Mouse (Mus musculus): ENCODE data around the gene Dcakd. TPM values are rescaled to one million over a fixed set of nuclear protein-coding genes. Genes with fewer than 3 reads are reported as not detected.

The Dcakd gene
- polyA plus RNA-seq (2014; fragmentation: Nextera tagmentation; extraction: Ambion mirVana): 238 and 259 TPM in 2 replicates

GRCm38 (mm10) chr11:103028176-103028891, at the start of gene Dcakd, which contains the start of gene Nmt1:
Dcakd (minus strand) TSS chr11:103028333.
Nmt1 (plus strand) TSS chr11:103028190.
- peak within 1 kb of the TSS; percentile 64 for H3K4me3 ChIP-seq (ENCODE audit: low read depth, low read length)
- H3K9me3 ChIP-seq (ENCODE audit: control insufficient read depth, low read length): no peaks in the 10 kb centered on the region
- H3K36me3 ChIP-seq (ENCODE audit: control insufficient read depth, insufficient read depth, low read length): no peaks in the 10 kb centered on the region
- peak; percentile 99 for DNase-seq (ENCODE audit: low spot score, missing footprints)
- peak within 1 kb of the TSS; percentile 82 for H3K9ac ChIP-seq (ENCODE audit: low read length)
- ATAC-seq (ENCODE audit: low FRiP score): peak; percentile 99
- no peaks in the 10 kb centered on the region for H3K27me3 ChIP-seq (ENCODE audit: control insufficient read depth, insufficient read depth, low read length)
- H3K27ac ChIP-seq (ENCODE audit: low read depth, low read length): peak within 1 kb of the TSS; percentile 32; the same call in 1 of the 2 replicates
- H3K4me1 ChIP-seq (ENCODE audit: control insufficient read depth, insufficient read depth, low read length): peaks cover 5% of the 10 kb centered on the region
- peak within 1 kb of the TSS; percentile 69 for H3K4me2 ChIP-seq
- WGBS: under 1% methylated on average over 36 of the region's 36 CpGs

GRCm38 (mm10) chr11:103076581-103076980, 48.4 kb upstream of the Dcakd start:
- H3K4me1 ChIP-seq (ENCODE audit: control insufficient read depth, insufficient read depth, low read length): peaks cover 14% of the 10 kb centered on the region; the same call in 1 of the 2 replicates
- H3K4me3 ChIP-seq (ENCODE audit: low read depth, low read length): no peak overlapping the region
- no peak overlapping the region for H3K9ac ChIP-seq (ENCODE audit: low read length)
- H3K9me3 ChIP-seq (ENCODE audit: control insufficient read depth, low read length): no peaks in the 10 kb centered on the region
- peaks cover 16% of the 10 kb centered on the region for H3K27me3 ChIP-seq (ENCODE audit: control insufficient read depth, insufficient read depth, low read length)
- no peak for DNase-seq (ENCODE audit: low spot score, missing footprints)
- H3K27ac ChIP-seq (ENCODE audit: low read depth, low read length): no peak overlapping the region
- no peak for ATAC-seq (ENCODE audit: low FRiP score)
- 86% methylated on average over 8 of the region's 8 CpGs for WGBS
- H3K4me2 ChIP-seq: no peak overlapping the region
- H3K36me3 ChIP-seq (ENCODE audit: control insufficient read depth, insufficient read depth, low read length): no peaks in the 10 kb centered on the region

- DNase-seq (ENCODE audit: low spot score, missing footprints): no peak
- Histone ChIP-seq H3K36me3 (ENCODE audit: control insufficient read depth, insufficient read depth, low read length) (no peaks in the 10 kb centered on the region), H3K9ac (ENCODE audit: low read length) (no peak overlapping the region), H3K27me3 (ENCODE audit: control insufficient read depth, insufficient read depth, low read length) (peaks cover 12% of the 10 kb centered on the region; the same call in 1 of the 2 replicates), H3K9me3 (ENCODE audit: control insufficient read depth, low read length) (no peaks in the 10 kb centered on the region), H3K4me1 (ENCODE audit: control insufficient read depth, insufficient read depth, low read length) (peaks cover 14% of the 10 kb centered on the region; the same call in 1 of the 2 replicates), H3K4me3 (ENCODE audit: low read depth, low read length) (no peak overlapping the region), H3K4me2 (no peak overlapping the region), H3K27ac (ENCODE audit: low read depth, low read length) (no peak overlapping the region)
- ATAC-seq (ENCODE audit: low FRiP score): no peak
- WGBS: 94% methylated on average over 7 of the region's 7 CpGs
Measured at GRCm38 (mm10) chr11:103076010-103076409, 47.9 kb upstream of the Dcakd start.

- H3K4me2 ChIP-seq: no peak overlapping the region
- ATAC-seq (ENCODE audit: low FRiP score): no peak
- H3K9me3 ChIP-seq (ENCODE audit: control insufficient read depth, low read length): no peaks in the 10 kb centered on the region
- H3K27ac ChIP-seq (ENCODE audit: low read depth, low read length): no peak overlapping the region
- WGBS: 22% methylated on average over 10 of the region's 10 CpGs
- H3K4me3 ChIP-seq (ENCODE audit: low read depth, low read length): no peak overlapping the region
- H3K9ac ChIP-seq (ENCODE audit: low read length): no peak overlapping the region
- peaks cover 4% of the 10 kb centered on the region; the same call in 1 of the 2 replicates for H3K27me3 ChIP-seq (ENCODE audit: control insufficient read depth, insufficient read depth, low read length)
- H3K36me3 ChIP-seq (ENCODE audit: control insufficient read depth, insufficient read depth, low read length): peaks cover 2% of the 10 kb centered on the region; the same call in 1 of the 2 replicates
- H3K4me1 ChIP-seq (ENCODE audit: control insufficient read depth, insufficient read depth, low read length): peaks cover 4% of the 10 kb centered on the region; the same call in 1 of the 2 replicates
- DNase-seq (ENCODE audit: low spot score, missing footprints): no peak
Measured at GRCm38 (mm10) chr11:103074796-103075323, 46.7 kb upstream of the Dcakd start.

GRCm38 (mm10) chr11:103074121-103074650, 46.1 kb upstream of the Dcakd start:
- ATAC-seq (ENCODE audit: low FRiP score): no peak
- Histone ChIP-seq H3K27ac (ENCODE audit: low read depth, low read length) (no peak overlapping the region), H3K36me3 (ENCODE audit: control insufficient read depth, insufficient read depth, low read length) (peaks cover 2% of the 10 kb centered on the region), H3K4me1 (ENCODE audit: control insufficient read depth, insufficient read depth, low read length) (peaks cover 4% of the 10 kb centered on the region; the same call in 1 of the 2 replicates), H3K9ac (ENCODE audit: low read length) (no peak overlapping the region), H3K27me3 (ENCODE audit: control insufficient read depth, insufficient read depth, low read length) (no peaks in the 10 kb centered on the region), H3K4me3 (ENCODE audit: low read depth, low read length) (no peak overlapping the region), H3K4me2 (no peak overlapping the region), H3K9me3 (ENCODE audit: control insufficient read depth, low read length) (no peaks in the 10 kb centered on the region)
- 53% methylated on average over 10 of the region's 10 CpGs for whole genome bisulfite sequencing
- DNase-seq (ENCODE audit: low spot score, missing footprints): no peak

- H3K9me3 ChIP-seq (ENCODE audit: control insufficient read depth, low read length): no peaks in the 10 kb centered on the region
- peaks cover 4% of the 10 kb centered on the region; the same call in 1 of the 2 replicates for H3K4me1 ChIP-seq (ENCODE audit: control insufficient read depth, insufficient read depth, low read length)
- H3K27ac ChIP-seq (ENCODE audit: low read depth, low read length): no peak overlapping the region
- no peak overlapping the region for H3K4me3 ChIP-seq (ENCODE audit: low read depth, low read length)
- no peak overlapping the region for H3K4me2 ChIP-seq
- no peak overlapping the region for H3K9ac ChIP-seq (ENCODE audit: low read length)
- ATAC-seq (ENCODE audit: low FRiP score): no peak
- DNase-seq (ENCODE audit: low spot score, missing footprints): no peak
- H3K27me3 ChIP-seq (ENCODE audit: control insufficient read depth, insufficient read depth, low read length): no peaks in the 10 kb centered on the region
- 89% methylated on average over 7 of the region's 7 CpGs for WGBS
- peaks cover 6% of the 10 kb centered on the region for H3K36me3 ChIP-seq (ENCODE audit: control insufficient read depth, insufficient read depth, low read length)
Measured at GRCm38 (mm10) chr11:103073671-103074070, 45.5 kb upstream of the Dcakd start.

GRCm38 (mm10) chr11:103070322-103070880, 42.3 kb upstream of the Dcakd start:
- Histone ChIP-seq H3K4me1 (ENCODE audit: control insufficient read depth, insufficient read depth, low read length) (peaks cover 4% of the 10 kb centered on the region; the same call in 1 of the 2 replicates), H3K27ac (ENCODE audit: low read depth, low read length) (no peak overlapping the region), H3K9ac (ENCODE audit: low read length) (no peak overlapping the region), H3K9me3 (ENCODE audit: control insufficient read depth, low read length) (no peaks in the 10 kb centered on the region), H3K36me3 (ENCODE audit: control insufficient read depth, insufficient read depth, low read length) (peaks cover 17% of the 10 kb centered on the region), H3K27me3 (ENCODE audit: control insufficient read depth, insufficient read depth, low read length) (no peaks in the 10 kb centered on the region), H3K4me3 (ENCODE audit: low read depth, low read length) (no peak overlapping the region), H3K4me2 (no peak overlapping the region)
- 94% methylated on average over 10 of the region's 10 CpGs for WGBS
- DNase-seq (ENCODE audit: low spot score, missing footprints) (no peak), ATAC-seq (ENCODE audit: low FRiP score) (no peak)

GRCm38 (mm10) chr11:103069731-103070130, 41.6 kb upstream of the Dcakd start:
- H3K4me1 ChIP-seq (ENCODE audit: control insufficient read depth, insufficient read depth, low read length): peaks cover 3% of the 10 kb centered on the region; the same call in 1 of the 2 replicates
- no peak overlapping the region for H3K27ac ChIP-seq (ENCODE audit: low read depth, low read length)
- H3K4me2 ChIP-seq: no peak overlapping the region
- peaks cover 21% of the 10 kb centered on the region for H3K36me3 ChIP-seq (ENCODE audit: control insufficient read depth, insufficient read depth, low read length)
- H3K27me3 ChIP-seq (ENCODE audit: control insufficient read depth, insufficient read depth, low read length): no peaks in the 10 kb centered on the region
- H3K9me3 ChIP-seq (ENCODE audit: control insufficient read depth, low read length): no peaks in the 10 kb centered on the region
- WGBS: 100% methylated on average over 2 of the region's 2 CpGs
- no peak for ATAC-seq (ENCODE audit: low FRiP score)
- no peak overlapping the region for H3K4me3 ChIP-seq (ENCODE audit: low read depth, low read length)
- no peak for DNase-seq (ENCODE audit: low spot score, missing footprints)
- H3K9ac ChIP-seq (ENCODE audit: low read length): no peak overlapping the region

- Histone ChIP-seq H3K27ac (ENCODE audit: low read depth, low read length) (no peak overlapping the region), H3K4me2 (no peak overlapping the region), H3K36me3 (ENCODE audit: control insufficient read depth, insufficient read depth, low read length) (peaks cover 29% of the 10 kb centered on the region), H3K4me1 (ENCODE audit: control insufficient read depth, insufficient read depth, low read length) (no peaks in the 10 kb centered on the region), H3K9ac (ENCODE audit: low read length) (no peak overlapping the region), H3K9me3 (ENCODE audit: control insufficient read depth, low read length) (no peaks in the 10 kb centered on the region), H3K27me3 (ENCODE audit: control insufficient read depth, insufficient read depth, low read length) (no peaks in the 10 kb centered on the region), H3K4me3 (ENCODE audit: low read depth, low read length) (no peak overlapping the region)
- ATAC-seq (ENCODE audit: low FRiP score) (no peak), DNase-seq (ENCODE audit: low spot score, missing footprints) (no peak)
- 97% methylated on average over 11 of the region's 11 CpGs for WGBS
Measured at GRCm38 (mm10) chr11:103068884-103069283, 40.8 kb upstream of the Dcakd start.
